Mouse (Mus musculus) lung, postnatal 36 days (tissue): Measurements from ENCODE around the gene Sox4.

Experiments
- DNase-seq: peaks from one replicate; pipeline ENCODE4 v3.0.0; 2022; ENCODE audit warnings: mixed read lengths

The Sox4 gene

GRCm38 (mm10) chr13:28946565-28947135, 6.9 kb downstream of the Sox4 start:
- no peak for DNase-seq

DNA sequence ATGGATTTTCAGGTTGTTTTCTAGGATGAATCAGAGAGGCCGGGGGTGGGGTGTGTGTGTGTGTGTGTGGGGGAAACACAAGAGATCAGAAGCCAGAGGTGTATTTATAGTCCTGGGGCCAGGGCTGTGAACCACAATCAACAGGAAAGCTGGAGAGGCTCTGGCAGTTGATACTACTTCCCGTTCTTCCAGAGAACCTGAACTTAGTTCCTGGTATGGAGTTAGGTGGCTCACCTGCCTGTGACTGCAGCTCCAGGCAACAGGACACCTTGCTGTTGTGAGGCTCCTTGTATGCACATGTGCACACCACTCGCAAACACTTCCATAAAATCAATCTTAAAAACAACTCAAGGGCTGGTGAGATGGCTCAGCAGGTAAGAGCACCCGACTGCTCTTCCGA, 7.8 kb downstream of the Sox4 start:
- DNase-seq = no peak

DNA sequence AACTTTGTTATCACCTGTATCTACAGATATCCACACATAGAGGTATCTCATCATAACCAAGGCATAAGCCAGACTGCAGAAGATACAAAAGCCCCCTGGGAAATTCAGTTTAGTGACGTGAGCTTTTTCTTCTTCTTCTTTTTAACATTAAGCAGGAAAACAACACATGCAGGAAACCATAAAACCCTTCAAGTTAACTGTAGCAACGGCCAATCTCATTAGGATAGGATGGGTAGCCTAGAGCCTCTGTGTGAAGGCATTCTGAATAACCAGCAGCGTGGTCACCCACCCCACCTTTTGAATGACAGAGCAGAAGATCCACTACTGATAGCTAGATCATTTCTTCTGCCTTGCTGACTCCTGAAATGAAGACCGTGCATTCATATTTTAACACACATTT, 10.6 kb downstream of the Sox4 start:
- DNase-seq = no peak

DNA sequence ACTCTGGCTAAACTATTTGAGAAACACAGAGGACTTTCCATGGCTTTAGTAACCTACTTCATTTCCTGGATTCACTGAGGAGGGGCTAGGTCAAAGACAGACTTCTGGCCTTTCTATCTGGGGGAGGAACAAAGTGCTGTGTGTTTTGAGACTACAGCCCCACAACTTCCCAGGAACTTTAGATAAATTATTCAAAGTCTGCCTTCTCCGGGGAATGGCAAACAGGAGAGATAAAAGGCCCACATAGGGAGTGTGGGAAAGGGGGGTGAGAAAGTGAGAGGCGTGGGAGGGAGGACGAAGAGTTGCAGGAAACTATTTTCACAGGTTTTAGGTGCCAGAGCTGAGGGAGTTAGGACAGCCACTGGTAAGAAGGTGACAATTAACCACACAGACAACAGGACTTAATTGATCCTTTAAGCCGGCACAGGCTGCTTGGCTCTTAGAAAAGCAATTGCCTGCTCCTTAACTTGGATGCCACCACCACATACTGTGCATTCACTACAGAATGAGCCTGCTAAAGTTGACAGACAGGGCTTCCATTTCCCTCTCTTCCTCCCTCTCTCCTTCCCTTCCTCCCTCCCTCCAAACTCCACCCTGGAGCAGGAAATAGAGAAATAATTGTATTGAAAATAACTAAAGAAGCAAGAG, 11.4 kb downstream of the Sox4 start:
- no peak for DNase-seq

DNA sequence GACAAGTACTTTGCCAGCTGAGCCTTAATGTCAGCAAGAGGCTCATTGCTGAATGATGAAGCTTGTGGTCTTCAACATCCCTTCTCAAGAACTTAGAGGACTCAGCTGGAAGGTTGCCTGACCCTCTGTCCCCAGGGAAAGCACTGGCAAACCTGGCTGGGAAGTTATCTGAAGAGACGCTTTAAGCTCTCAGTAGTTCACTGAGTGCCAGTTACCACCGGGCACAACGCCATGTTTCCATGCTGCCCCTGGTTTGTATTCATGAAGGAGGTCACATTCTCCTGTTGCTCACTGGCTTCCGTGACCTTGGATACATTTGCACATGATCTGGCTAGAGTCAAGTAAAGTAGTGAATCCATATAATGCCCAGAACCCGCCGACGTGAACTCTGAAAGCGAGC, 20.1 kb downstream of the Sox4 start:
- no peak for DNase-seq

- no peak for DNase-seq
Observed at GRCm38 (mm10) chr13:28931776-28932175, 21.7 kb downstream of the Sox4 start.

DNA sequence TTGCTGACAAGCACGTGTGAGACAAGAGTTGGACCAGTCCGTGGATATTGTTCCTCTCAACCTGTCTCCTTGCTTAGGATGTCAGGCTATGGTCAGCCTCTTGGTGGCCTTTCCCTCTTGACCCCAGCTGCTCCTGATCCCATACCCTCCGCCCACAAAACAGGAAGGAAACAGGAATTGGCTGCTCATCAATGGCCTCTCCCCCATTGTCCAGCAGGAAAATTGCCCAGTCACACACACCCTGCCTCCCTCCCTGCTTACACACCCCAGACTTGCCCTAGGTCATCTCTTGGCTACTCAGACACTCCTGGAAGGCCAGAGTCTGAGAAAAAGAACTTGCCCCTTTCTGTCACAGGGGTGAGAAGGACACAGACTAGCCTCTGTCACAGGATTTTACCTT, 22.2 kb downstream of the Sox4 start:
- peak; percentile 43 for DNase-seq

DNA sequence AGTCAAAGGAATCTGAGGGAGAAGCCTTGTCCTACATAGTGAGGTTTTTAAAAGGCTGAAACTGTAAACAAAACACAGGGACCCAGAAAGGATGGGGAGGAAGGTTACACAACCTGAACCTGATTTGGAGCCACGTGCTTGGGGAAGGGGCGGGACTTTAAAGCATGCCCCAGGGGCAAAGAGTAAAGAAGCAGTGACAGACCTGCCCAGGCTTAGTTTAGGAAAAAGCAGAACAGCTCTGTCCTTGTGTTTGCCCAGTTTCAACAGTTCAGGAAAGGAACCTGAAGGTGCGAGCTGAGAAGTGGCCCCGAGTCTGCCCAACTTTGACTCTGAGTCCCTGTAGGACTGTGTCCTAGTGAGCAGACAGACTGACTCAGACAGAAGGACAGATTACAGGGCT, 23.1 kb downstream of the Sox4 start:
- DNase-seq = no peak

DNA sequence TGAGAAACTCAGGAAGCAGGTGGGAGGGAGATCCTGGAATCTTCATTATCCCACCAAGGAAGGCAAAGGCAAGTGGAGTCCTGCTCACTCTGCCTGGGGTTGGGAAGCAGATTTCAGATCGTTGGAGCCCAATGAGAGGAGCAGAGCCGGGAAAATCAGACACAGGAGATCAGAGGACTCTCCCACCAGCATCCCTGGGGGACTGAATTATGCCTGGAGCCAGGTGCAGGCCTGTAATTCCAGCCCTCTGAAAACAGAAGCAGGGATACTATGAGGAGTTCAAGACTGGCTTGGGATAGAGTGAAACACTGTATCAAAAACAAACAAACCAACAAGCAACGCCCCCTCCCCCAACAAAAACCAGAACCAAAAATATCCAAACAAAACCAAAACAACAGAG, 23.6 kb downstream of the Sox4 start:
- no peak for DNase-seq

DNA sequence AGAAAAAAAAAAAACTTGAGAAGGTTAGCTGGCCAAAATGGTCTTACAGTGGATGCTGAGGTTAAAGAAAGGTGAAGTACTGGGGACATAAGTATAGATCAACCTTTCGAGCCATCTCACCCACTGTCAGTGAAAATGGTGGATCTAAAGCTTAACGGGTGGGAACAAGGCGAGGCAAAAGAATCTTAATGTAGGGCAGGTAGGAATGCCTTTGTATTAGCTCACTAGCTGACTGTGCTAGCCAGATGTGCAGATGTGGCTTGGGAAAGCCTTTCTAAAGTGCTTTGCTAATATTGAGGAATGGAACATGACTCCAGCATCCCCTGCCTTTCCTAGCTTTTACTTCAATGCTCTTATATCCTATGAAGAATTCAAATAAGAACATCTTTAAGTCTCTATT, 30.4 kb downstream of the Sox4 start:
- no peak for DNase-seq

DNA sequence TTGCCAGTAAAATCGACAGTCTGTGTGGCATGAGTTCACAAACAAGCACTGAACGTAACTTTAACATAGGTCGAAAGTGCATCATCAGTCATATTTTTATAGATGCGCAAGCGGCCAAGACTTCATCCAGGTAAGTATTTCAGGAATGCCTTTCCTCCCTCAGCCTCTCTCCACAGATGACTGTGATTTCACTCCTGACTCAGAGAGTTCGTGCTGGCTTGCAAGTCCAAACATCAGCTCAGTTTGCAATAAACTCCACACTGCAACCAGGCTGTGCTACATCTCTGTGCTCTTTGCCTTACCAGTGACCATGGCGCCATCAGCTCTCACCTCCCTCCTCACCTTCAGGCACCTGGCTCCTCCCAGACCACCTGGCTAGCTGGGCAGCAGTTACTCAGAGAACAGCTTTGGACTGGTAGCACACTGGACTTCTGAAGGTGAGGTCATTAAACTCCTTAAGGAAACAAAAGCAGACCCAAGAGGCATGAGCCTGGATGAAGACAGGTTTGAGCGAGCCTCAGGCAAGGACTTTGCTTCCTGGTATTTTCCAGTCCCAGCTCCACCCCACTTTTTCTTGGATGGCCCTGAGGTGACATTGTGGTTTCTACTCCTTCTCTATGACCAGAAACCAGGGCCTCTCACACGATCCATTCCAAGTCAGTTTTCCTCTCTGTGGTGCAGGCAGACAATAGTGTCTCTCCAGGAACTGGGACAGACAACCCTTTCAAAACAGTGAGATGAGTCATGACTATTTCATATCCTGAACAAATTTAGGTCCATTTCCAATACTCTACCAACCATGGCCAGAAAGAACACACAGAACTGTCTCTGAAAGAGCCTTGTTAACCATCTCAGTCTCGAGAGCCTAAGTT, 35.9 kb downstream of the Sox4 start:
- DNase-seq = no peak

DNA sequence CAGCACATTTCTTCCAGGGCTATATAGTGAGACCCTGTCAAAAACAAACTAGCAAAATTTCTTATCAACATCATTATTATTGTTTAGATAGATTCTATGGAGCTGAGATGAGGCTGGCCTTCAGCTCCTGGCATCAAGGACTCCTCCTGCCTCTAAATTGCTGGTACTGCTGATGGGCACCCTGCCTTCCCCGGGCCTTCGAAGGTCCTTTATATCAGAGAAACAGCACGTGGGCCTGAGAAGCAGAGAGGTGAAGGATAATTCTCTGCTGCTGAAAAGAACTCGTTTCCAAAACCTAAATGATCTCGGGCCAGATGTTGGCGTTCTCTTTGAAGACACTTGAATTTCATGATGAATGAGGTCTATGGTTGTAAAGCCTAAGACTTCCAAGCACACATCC, 39.9 kb downstream of the Sox4 start:
- no peak for DNase-seq

DNA sequence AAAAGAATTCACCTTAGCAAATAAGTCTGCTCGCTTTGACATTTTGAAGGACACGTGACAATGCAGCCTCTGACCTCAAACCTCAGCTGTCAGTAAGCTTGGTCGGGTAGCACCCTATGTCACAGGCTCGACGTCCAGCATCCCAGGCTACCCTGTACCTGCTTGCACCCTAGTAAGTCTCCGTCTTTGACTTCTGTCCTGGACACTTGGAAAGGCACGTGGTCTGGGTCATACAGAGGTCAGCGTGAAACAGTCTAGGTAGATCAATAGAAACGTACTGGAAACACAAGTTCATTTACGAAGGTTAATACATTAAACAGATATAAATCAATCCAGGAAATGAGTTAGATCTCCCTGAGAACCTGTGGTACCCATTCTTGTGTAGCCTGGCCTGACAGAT, 46.5 kb downstream of the Sox4 start:
- DNase-seq = no peak
